Mouse (Mus musculus) forebrain, embryonic 15.5 days (tissue): Measurements from ENCODE around the gene Pla2g15. TPM values are rescaled to one million over a fixed set of nuclear protein-coding genes. Genes with fewer than 3 reads are reported as not detected.

ENCODE experiments used
- ATAC-seq: fragments of 200-750 bp; cut with Nextera tagmentation; replicated peaks from 2 replicates; pipeline ENCODE4 v1.8.0; 2017; ENCODE audit warnings: mild to moderate bottlenecking, moderate TSS enrichment, moderate library complexity
- H3K27ac ChIP-seq: fragments of 300-500 bp; sonication (generic); replicated peaks from 2 replicates; pipeline ENCODE4 v1.5.1; 2015; ENCODE audit warnings: mild to moderate bottlenecking, inconsistent platforms
- H3K27me3 ChIP-seq: fragments of 300-500 bp; sonication (generic); 2 replicates; pipeline ENCODE4 v1.6.1; 2015; ENCODE audit warnings: inconsistent platforms
- H3K36me3 ChIP-seq: fragments of 300-500 bp; sonication (generic); 2 replicates; pipeline ENCODE4 v1.6.1; 2015; ENCODE audit warnings: mild to moderate bottlenecking, inconsistent platforms
- H3K4me1 ChIP-seq: fragments of 300-500 bp; sonication (generic); 2 replicates; pipeline ENCODE4 v1.6.1; 2015; ENCODE audit warnings: inconsistent platforms
- H3K4me2 ChIP-seq: fragments of 300-500 bp; sonication (generic); replicated peaks from 2 replicates; pipeline ENCODE4 v1.6.1; 2015; ENCODE audit warnings: mild to moderate bottlenecking, inconsistent platforms
- H3K4me3 ChIP-seq: fragments of 300-500 bp; sonication (generic); 2 replicates; pipeline ENCODE4 v1.5.1; 2015; ENCODE audit warnings: mild to moderate bottlenecking, inconsistent platforms
- H3K9ac ChIP-seq: fragments of 300-500 bp; sonication (generic); replicated peaks from 2 replicates; pipeline ENCODE4 v1.6.1; 2015; ENCODE audit warnings: mild to moderate bottlenecking, inconsistent platforms
- H3K9me3 ChIP-seq: fragments of 300-500 bp; sonication (generic); 2 replicates; pipeline ENCODE4 v1.6.1; 2016; ENCODE audit warnings: inconsistent platforms
- WGBS: fragments of 180-500 bp; shearing (Covaris S2); methylation state at CpG from one replicate; pipeline ENCODE4 v1.1.7; 2015; ENCODE audit warnings: mixed read lengths; 5-methylcytosine and 5-hydroxymethylcytosine counted together
- polyA plus RNA-seq: library from polyadenylated mRNA; unstranded; fragments of >200 nt; fragmentation: Nextera tagmentation; extraction: Ambion mirVana; gene quantifications from 2 replicates; pipeline ENCODE4 v1.2.1, GENCODE M21; 2015

Pla2g15 gene
- polyA plus RNA-seq, 1 experiment from 2014 or later = 20.1 TPM

DNA sequence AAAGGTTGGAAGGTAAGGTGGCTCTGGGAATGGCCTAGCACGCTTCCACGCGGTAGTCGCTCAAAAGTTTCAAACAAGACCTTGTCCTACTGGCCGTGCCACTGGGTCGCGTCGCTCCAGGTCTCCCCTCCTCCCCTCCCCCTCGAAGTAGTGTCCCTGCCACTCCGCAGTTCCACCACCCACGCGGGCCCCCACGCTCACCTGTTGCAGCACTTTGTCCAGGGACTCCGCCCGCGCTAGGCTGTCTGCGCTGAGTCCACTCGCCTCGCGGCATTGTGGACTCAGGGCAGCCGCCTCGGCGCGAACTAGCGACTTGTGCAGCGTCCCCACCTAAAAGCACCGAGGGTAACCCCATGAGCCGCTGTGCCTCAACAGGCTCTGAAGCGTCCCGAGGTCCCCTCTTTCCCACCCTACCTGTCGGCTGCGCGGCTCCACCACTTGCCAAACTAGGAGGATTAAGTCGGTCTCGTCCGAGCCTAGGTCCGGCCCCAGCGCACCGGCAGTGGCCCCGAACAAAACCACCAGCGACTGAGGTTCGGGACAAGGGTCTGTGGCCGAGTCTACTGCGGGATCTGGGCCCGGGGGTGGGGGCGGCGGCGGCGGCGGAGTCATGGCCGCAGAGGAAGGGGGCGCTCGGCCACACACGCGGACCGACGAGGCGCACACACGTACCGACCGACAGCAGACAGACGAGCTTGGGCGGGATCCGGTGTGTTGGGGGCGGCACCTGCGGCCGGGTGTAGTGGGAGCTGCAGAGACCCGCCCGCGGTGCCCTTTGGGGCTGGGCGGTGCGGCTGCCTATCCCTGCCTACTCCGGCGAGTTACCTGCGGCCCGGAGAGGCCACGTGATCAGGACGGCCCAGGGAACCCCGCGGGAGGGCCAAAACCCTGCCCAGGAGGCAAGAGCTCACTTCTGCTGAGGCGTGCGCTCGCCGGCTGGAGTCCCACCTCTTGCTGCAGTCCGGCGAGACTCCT is 13.8 kb upstream of the Pla2g15 start, which contains the start of gene Esrp2:
Esrp2 (minus strand) TSS at position 819 of the 975 bp plus-strand sequence.
- Histone ChIP-seq H3K36me3 (no peaks in the 10 kb centered on the region), H3K27me3 (peaks cover 57% of the 10 kb centered on the region), H3K4me2 (peak within 1 kb of the TSS; percentile 82), H3K9ac (peak within 1 kb of the TSS; percentile 48), H3K27ac (no peak within 1 kb of the TSS), H3K9me3 (no peaks in the 10 kb centered on the region), H3K4me1 (peaks cover 34% of the 10 kb centered on the region), H3K4me3 (peak within 1 kb of the TSS; percentile 47)
- under 1% methylated on average over 86 of the region's 86 CpGs for WGBS
- ATAC-seq = no peak

DNA sequence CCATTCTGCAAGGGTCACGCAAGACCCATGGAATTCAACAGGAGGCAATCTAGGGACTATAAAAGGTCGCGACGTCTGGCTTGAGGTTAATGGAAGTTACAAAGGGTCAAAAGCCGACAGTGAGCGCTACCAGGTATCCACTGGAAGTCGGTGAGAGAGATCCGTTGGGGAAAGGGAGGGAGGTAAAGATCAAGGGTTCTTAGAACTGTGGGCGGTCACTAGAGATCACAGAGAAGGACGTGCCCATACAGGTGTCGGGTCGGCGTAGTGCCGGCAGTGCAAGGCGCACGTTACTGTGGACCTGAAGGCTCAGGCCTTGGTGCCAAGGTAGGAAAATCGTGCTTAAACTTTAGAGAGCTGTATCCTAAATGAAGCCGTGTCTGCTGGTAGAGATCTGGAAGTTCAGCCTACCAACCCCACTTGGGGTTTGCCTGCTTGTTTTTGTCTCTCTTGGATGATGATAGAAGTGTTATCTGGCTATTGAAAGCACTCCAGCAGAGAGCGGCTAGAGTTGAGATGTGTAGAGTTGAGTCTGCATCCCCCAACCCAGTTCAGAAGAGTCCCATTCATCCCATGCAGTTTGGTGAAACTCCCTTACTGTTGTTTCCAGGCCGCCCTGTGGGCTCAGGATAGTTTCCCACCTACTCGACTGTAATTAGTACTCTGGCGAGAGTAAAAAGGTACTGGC is 12.8 kb upstream of the Pla2g15 start:
- peak overlapping the region; percentile 48 for H3K9ac ChIP-seq
- H3K4me3 ChIP-seq = peak overlapping the region; percentile 47
- H3K4me2 ChIP-seq = peak overlapping the region; percentile 82
- H3K27ac ChIP-seq = no peak overlapping the region
- no peaks in the 10 kb centered on the region for H3K36me3 ChIP-seq
- WGBS = 4% methylated on average over 22 of the region's 22 CpGs
- H3K27me3 ChIP-seq = peaks cover 57% of the 10 kb centered on the region
- no peak for ATAC-seq
- peaks cover 34% of the 10 kb centered on the region for H3K4me1 ChIP-seq
- no peaks in the 10 kb centered on the region for H3K9me3 ChIP-seq

DNA sequence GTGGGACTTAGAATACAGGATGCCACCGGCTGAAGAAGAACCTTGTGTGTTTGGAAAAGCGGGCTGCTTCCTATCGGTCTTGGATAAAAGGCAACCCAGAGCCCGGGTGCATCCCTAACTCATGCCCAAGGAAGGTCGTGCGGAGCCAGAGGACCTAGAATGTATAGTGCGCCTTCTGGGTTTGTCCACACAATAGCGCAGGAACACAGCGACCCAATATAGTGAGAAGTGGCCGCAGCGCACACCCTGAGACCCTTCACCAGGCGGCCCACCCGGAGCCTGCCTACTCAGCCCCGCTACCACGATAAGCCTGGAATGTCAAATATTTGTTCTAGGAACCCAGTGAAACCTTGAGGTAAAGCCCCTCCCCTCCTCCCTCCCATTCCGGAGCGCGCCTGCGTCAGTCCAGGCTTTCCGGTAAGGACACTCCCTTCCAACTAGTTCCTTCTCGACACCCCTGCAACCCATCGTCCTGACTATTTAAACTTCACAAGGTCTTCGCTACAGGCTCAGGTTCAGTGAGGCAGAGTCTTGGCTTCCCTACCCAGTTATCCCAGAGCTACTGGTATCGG is 12.2 kb upstream of the Pla2g15 start:
- H3K9me3 ChIP-seq = no peaks in the 10 kb centered on the region
- H3K9ac ChIP-seq = peak overlapping the region; percentile 48
- peak overlapping the region; percentile 47 for H3K4me3 ChIP-seq
- no peaks in the 10 kb centered on the region for H3K36me3 ChIP-seq
- under 1% methylated on average over 24 of the region's 24 CpGs for WGBS
- peak; percentile 39; the same call in 1 of the 2 replicates for ATAC-seq
- H3K4me1 ChIP-seq = peaks cover 34% of the 10 kb centered on the region
- H3K27ac ChIP-seq = no peak overlapping the region
- peak overlapping the region; percentile 82 for H3K4me2 ChIP-seq
- H3K27me3 ChIP-seq = peaks cover 57% of the 10 kb centered on the region

DNA sequence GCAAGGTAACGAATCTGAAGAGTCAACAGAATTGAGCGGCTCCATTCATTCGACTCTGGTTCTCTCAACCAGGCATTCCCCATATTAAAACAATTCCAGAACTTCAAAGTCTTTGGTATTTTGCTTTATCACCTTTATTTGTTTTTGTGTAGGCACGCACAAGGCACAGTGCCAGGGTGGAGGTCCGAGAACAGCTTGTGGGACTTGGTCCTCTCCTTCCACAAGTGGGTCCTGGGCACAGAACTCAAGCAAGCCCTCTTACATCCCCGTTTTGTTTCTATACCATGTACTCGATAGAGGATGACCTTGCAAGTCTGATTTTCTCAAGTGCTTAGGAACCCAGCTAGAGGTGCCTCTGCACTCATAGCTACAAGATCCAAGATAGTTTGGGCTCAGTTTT is 11.6 kb upstream of the Pla2g15 start:
- Histone ChIP-seq H3K9ac (no peak overlapping the region), H3K4me1 (peaks cover 34% of the 10 kb centered on the region), H3K4me2 (peak overlapping the region; percentile 82), H3K4me3 (peak overlapping the region; percentile 47), H3K27ac (no peak overlapping the region), H3K9me3 (no peaks in the 10 kb centered on the region), H3K27me3 (peaks cover 57% of the 10 kb centered on the region), H3K36me3 (no peaks in the 10 kb centered on the region)
- 18% methylated on average over 7 of the region's 7 CpGs for whole genome bisulfite sequencing
- no peak for ATAC-seq

DNA sequence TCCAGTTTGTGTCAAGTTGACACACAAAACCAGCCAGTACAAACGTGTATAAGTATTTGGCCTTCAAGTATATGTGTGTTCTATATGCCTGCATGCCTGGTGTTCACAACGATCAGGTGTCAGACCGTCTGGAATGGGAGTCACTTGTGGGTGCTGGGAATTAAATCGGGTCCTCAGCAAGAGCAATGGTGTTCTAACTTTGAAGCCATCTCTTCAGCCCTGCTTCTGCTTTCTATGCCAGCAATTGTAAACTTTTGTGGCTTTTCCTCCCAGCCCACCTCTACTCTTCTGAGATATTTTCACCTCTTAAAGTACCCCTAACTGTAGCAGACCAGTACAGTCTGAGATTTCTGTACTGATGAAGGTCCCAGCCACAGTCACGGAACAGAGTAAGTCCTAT is 10.0 kb upstream of the Pla2g15 start:
- H3K4me2 ChIP-seq = no peak overlapping the region
- peaks cover 34% of the 10 kb centered on the region for H3K4me1 ChIP-seq
- ATAC-seq = no peak
- H3K36me3 ChIP-seq = no peaks in the 10 kb centered on the region
- peaks cover 46% of the 10 kb centered on the region for H3K27me3 ChIP-seq
- 69% methylated on average over 5 of the region's 5 CpGs for WGBS
- no peak overlapping the region for H3K9ac ChIP-seq
- no peaks in the 10 kb centered on the region for H3K9me3 ChIP-seq
- no peak overlapping the region for H3K4me3 ChIP-seq
- H3K27ac ChIP-seq = no peak overlapping the region

DNA sequence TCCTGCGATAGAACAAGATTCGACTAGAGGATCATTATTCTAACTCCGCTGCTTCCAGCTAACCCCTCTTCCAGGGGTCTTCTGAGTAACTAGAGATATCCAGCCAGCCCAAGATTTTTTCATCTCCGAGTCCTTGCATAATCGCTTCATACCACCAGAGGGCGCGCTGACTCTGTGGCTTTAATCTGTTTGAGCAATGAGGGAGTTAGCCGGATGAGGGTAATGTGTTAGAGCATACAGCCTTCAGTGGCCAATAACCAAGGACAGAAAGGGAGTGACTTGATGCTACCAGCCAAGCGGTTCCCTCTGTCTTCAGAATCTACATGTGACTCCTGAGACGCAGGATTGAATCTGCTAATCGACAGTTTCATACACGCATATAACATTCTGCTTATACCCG is 9.4 kb upstream of the Pla2g15 start:
- ATAC-seq = peak; percentile 56
- Histone ChIP-seq H3K4me1 (peaks cover 30% of the 10 kb centered on the region), H3K4me3 (no peak overlapping the region), H3K27me3 (peaks cover 40% of the 10 kb centered on the region), H3K36me3 (no peaks in the 10 kb centered on the region), H3K9ac (no peak overlapping the region), H3K27ac (no peak overlapping the region), H3K9me3 (no peaks in the 10 kb centered on the region), H3K4me2 (no peak overlapping the region)
- 14% methylated on average over 13 of the region's 13 CpGs for WGBS

DNA sequence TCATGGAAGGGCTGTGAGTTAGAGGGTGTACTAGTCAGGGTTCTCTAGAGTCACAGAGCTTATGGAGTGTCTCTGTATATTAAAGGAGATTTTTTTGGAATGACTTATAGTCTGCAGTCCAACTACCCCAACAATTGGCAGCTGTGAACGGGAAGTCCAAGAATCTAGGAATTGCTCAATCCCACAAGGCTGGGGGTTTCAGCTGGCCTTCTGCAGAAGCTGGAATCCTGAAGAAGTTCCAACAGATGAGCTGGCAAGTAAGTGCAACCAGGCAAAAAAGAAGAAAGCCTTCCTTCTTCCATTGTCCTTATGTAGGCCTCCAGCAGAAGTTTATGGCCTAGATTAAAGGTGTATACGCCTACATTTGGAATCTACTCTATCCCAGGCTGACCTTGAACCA is 4.9 kb upstream of the Pla2g15 start:
- 88% methylated on average over 2 of the region's 2 CpGs for WGBS
- H3K4me3 ChIP-seq = no peak overlapping the region
- no peak for ATAC-seq
- H3K9ac ChIP-seq = no peak overlapping the region
- H3K27me3 ChIP-seq = no peaks in the 10 kb centered on the region
- no peak overlapping the region for H3K4me2 ChIP-seq
- no peaks in the 10 kb centered on the region for H3K9me3 ChIP-seq
- H3K36me3 ChIP-seq = no peaks in the 10 kb centered on the region
- no peak overlapping the region for H3K27ac ChIP-seq
- peaks cover 5% of the 10 kb centered on the region; the same call in 1 of the 2 replicates for H3K4me1 ChIP-seq

DNA sequence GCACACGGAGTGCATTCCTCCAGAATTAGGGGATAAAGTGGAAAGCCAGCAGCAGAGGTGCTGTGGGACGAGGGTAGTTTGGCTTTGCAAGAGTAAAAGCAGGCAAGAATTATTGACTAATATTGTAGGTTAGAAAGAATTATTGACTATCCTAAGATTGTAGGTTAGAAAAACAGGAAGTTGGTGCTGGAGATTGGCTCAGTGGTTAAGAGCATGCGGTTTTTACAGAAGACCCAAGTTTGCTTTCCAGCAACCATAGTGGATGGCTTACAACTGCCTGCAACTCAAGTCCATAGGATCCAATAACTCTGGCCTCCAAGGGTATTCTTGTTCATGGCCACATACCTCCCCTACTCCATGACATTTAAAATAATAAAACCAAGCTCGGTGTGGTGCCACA is 4.2 kb upstream of the Pla2g15 start:
- Histone ChIP-seq H3K4me1 (peaks cover 9% of the 10 kb centered on the region), H3K9me3 (no peaks in the 10 kb centered on the region), H3K27ac (no peak overlapping the region), H3K4me2 (no peak overlapping the region), H3K4me3 (no peak overlapping the region), H3K9ac (no peak overlapping the region), H3K36me3 (no peaks in the 10 kb centered on the region), H3K27me3 (no peaks in the 10 kb centered on the region)
- WGBS = 95% methylated on average over 4 of the region's 4 CpGs
- ATAC-seq = no peak

DNA sequence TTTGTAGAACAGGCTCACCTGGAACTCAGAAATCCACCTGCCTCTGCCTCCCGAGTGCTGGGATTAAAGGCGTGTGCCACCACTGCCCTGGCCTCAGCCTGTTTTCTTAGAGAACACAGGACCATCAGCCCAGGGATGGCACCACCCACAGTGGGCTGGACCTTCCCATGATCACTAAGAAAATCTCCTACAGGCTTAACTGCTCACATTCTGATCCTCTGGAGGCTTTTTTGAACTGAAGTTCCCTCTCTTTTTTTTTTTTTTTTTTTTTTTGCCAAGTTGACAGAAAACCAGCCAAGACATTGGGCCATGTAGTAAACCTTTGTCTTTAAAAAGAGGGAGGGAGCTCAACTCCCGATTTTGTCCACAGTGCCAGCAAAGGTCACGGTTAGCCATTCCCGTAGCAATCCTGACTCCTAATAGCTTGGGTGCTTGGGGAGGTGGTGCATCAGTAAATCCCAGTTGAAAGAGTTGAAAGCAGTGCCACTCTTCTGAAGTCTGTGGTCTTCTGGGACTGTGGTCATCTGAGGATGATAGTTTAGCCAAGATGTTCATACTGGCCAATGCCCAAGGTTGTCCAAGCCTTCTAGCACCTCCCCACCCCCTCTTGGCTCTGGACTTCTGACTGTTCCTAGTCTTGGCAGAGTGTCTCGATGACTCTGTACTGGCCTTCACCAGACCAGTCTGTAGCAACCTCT is 2.2 kb upstream of the Pla2g15 start:
- Histone ChIP-seq H3K4me2 (no peak overlapping the region), H3K9me3 (no peaks in the 10 kb centered on the region), H3K9ac (no peak overlapping the region), H3K4me3 (no peak overlapping the region), H3K36me3 (no peaks in the 10 kb centered on the region), H3K4me1 (peaks cover 19% of the 10 kb centered on the region), H3K27me3 (no peaks in the 10 kb centered on the region), H3K27ac (no peak overlapping the region)
- no peak for ATAC-seq
- 89% methylated on average over 6 of the region's 6 CpGs for WGBS

DNA sequence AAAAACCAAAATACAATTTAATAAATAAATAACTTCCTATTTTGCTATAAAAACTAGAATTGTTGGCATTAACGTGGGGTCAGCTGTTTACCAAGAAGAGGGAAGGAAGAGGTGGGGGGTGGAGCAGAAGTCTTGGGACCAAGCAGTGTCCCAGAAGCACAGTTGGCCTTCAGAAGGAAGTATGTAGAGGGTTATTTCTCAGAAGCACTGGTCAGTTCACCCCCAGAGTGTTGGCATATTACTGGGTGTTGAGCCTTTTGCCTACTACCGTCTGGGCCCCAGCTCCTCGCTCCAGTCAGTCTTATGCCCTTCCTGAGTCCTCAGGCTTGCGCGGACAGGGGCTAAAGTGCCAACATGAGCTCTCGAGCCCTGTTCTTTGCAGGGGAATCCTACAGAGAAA is 1.2 kb upstream of the Pla2g15 start:
- Histone ChIP-seq H3K4me1 (peaks cover 19% of the 10 kb centered on the region), H3K9ac (no peak overlapping the region), H3K4me2 (no peak overlapping the region), H3K36me3 (no peaks in the 10 kb centered on the region), H3K9me3 (no peaks in the 10 kb centered on the region), H3K27ac (no peak overlapping the region), H3K4me3 (no peak overlapping the region), H3K27me3 (no peaks in the 10 kb centered on the region)
- no peak for ATAC-seq
- WGBS = 94% methylated on average over 6 of the region's 6 CpGs

DNA sequence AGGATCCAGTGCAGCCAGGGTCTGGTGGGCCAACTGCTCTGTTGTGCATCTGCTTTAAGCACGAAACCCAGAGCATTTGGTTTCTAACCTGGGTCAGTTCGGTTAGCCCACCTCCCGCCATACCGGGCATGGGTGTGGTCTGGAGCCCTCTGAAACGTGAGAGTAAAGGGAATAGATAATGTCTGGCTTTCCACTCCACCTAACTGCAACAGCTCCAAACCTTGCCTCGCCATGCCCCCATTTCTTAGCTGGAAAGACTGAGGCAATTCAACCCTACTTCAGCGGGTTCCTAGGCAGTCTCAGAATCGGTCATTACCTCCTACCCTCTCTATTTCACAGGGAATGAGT is 428 bp downstream of the Pla2g15 start:
- no peaks in the 10 kb centered on the region for H3K9me3 ChIP-seq
- H3K4me3 ChIP-seq = peak overlapping the region; percentile 90
- H3K27ac ChIP-seq = peak overlapping the region; percentile 41; the same call in 1 of the 2 replicates
- no peak for ATAC-seq
- peaks cover 11% of the 10 kb centered on the region; the same call in 1 of the 2 replicates for H3K36me3 ChIP-seq
- H3K4me2 ChIP-seq = peak overlapping the region; percentile 83
- no peaks in the 10 kb centered on the region for H3K27me3 ChIP-seq
- H3K9ac ChIP-seq = peak overlapping the region; percentile 89
- peaks cover 19% of the 10 kb centered on the region for H3K4me1 ChIP-seq
- WGBS = 20% methylated on average over 8 of the region's 8 CpGs
